Mouse (Mus musculus) liver, adult 2 months (tissue): Measurements from ENCODE around the gene Tnfrsf21.

ENCODE experiments used
- CTCF ChIP-seq: fragments of 200-500 bp; IDR thresholded peaks from 2 replicates; pipeline ENCODE4 v1.5.1; 2011; ENCODE audit warnings: low read depth, low read length, control low read depth
- POLR2A ChIP-seq: fragments of 200-500 bp; IDR thresholded peaks from 2 replicates; pipeline ENCODE4 v1.6.1; 2011; ENCODE audit warnings: low read length, control low read depth; ENCODE audit not compliant: insufficient read depth; ENCODE audit errors: extremely low read depth

DNA sequence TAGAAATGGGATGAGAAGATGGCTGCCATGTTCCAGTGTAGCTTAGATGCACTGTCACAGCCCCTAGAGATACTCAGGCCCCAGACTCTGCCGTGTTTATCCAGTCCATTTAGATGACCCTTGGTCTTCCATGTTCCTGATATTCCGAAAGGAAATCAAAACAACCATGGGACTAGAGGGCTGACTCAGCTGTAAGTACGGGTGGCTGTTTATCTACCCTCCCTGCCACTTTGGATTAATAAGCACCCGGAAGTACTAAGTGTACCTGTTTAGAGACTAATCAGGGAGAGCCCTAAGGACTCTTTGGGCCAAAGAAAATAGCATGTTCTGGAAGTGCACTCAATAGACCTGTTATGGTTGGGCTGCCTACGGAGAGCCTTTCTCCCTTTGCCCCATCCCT lies 64.9 kb downstream of the Tnfrsf21 start:
- TF ChIP-seq CTCF (no peak), POLR2A (no peak)
